Mouse (Mus musculus): ENCODE measurements around the gene Clec12b. TPM values are rescaled to one million over a fixed set of nuclear protein-coding genes. Genes with fewer than 3 reads are reported as not detected.

Gene Clec12b
- total RNA-seq, 2 experiments from 2014 or later: not detected

Other genes with a start within 250 kb of the Clec12b start
- 1 to 10 TPM; 6.4 to 7.2 TPM for gene Clec2d, start 205.3 kb downstream of the Clec12b start, total RNA-seq (2021)
- gene Cd69, start 110.4 kb downstream of the Clec12b start, total RNA-seq (2021): not detected
- gene 4922502D21Rik, start 54.1 kb downstream of the Clec12b start, total RNA-seq (2021): not detected
- under 1 TPM in 1 of 2 experiments, not detected in 1; 0.28 TPM for gene Clec12a, start 43.2 kb downstream of the Clec12b start, total RNA-seq (2021)
- not detected for gene Clec1b, start 11.4 kb upstream of the Clec12b start, total RNA-seq (2021)
- gene Clec9a, start 23.0 kb upstream of the Clec12b start, total RNA-seq (2021): not detected
- gene Clec1a, start 66.1 kb upstream of the Clec12b start, total RNA-seq (2021): under 1 TPM; 0.66 to 0.85 TPM
- gene Olr1, start 121.3 kb upstream of the Clec12b start, total RNA-seq (2021): not detected
- not detected for gene Tmem52b, start 126.7 kb upstream of the Clec12b start, total RNA-seq (2021)
- gene Gabarapl1, start 147.3 kb upstream of the Clec12b start, total RNA-seq (2021): 100 to 1,000 TPM; 690 to 697 TPM
- not detected for gene Klre1, start 192.0 kb upstream of the Clec12b start, total RNA-seq (2021)
- not detected for gene Klrd1, start 205.9 kb upstream of the Clec12b start, total RNA-seq (2021)
- gene Klrk1, start 238.0 kb upstream of the Clec12b start, total RNA-seq (2021): not detected

All from left cerebral cortex, postnatal 25 days (tissue).